Mouse (Mus musculus): ENCODE measurements at regions not wholly inside any gene's neighbourhood (a gene's known extent, or its start where the extent isn't known, plus 50 kb on each side); places are given as distances from the start of the nearest gene placed in this dataset.

- TF ChIP-seq CTCF (IDR thresholded peaks at IDR 0.05; ENCODE audit: low read depth, low read length) (no peak), EP300 (IDR thresholded peaks at IDR 0.05; ENCODE audit: insufficient read depth, low read depth, low read length) (no peak), POLR2A (IDR thresholded peaks at IDR 0.05; ENCODE audit: insufficient read depth, low read length) (no peak)
- Histone ChIP-seq H3K9ac (ENCODE audit: low read depth, poor library complexity, severe bottlenecking) (no peak overlapping the region), H3K36me3 (ENCODE audit: control insufficient read depth, insufficient read depth, low read length, poor library complexity, severe bottlenecking) (no peaks in the 10 kb centered on the region), H3K4me1 (ENCODE audit: control insufficient read depth, insufficient read depth, low read length) (no peaks in the 10 kb centered on the region), H3K27me3 (ENCODE audit: control insufficient read depth, insufficient read depth, low read length, poor library complexity, severe bottlenecking) (no peaks in the 10 kb centered on the region), H3K27ac (ENCODE audit: insufficient read depth, low read length) (no peak overlapping the region), H3K9me3 (replicated peaks; ENCODE audit: control insufficient read depth, insufficient read depth, low read length, poor library complexity, severe bottlenecking) (no peaks in the 10 kb centered on the region), H3K4me3 (ENCODE audit: low read depth, low read length) (no peak overlapping the region)
These were observed 1111.2 kb upstream of the Lrrc6 start for GRCm38 (mm10) chr15:67611896-67612295.

GRCm38 (mm10) chr15:67598426-67598825 lies 1097.7 kb upstream of the Lrrc6 start:
- H3K27me3 ChIP-seq (ENCODE audit: control insufficient read depth, insufficient read depth, low read length, poor library complexity, severe bottlenecking), result no peaks in the 10 kb centered on the region
- no peaks in the 10 kb centered on the region for H3K36me3 ChIP-seq (ENCODE audit: control insufficient read depth, insufficient read depth, low read length, poor library complexity, severe bottlenecking)
- no peak overlapping the region for H3K4me3 ChIP-seq (ENCODE audit: low read depth, low read length)
- no peak overlapping the region for H3K9ac ChIP-seq (ENCODE audit: low read depth, poor library complexity, severe bottlenecking)
- TF ChIP-seq CTCF (IDR thresholded peaks at IDR 0.05; ENCODE audit: low read depth, low read length), result no peak
- TF ChIP-seq POLR2A (IDR thresholded peaks at IDR 0.05; ENCODE audit: insufficient read depth, low read length), result no peak
- no peak for TF ChIP-seq EP300 (IDR thresholded peaks at IDR 0.05; ENCODE audit: insufficient read depth, low read depth, low read length)
- no peak overlapping the region for H3K27ac ChIP-seq (ENCODE audit: insufficient read depth, low read length)
- H3K4me1 ChIP-seq (ENCODE audit: control insufficient read depth, insufficient read depth, low read length), result no peaks in the 10 kb centered on the region
- no peaks in the 10 kb centered on the region for H3K9me3 ChIP-seq (replicated peaks; ENCODE audit: control insufficient read depth, insufficient read depth, low read length, poor library complexity, severe bottlenecking)

GRCm38 (mm10) chr15:67576581-67576980 lies 1075.9 kb upstream of the Lrrc6 start:
- H3K9ac ChIP-seq (ENCODE audit: low read depth, poor library complexity, severe bottlenecking), result no peak overlapping the region
- no peaks in the 10 kb centered on the region for H3K36me3 ChIP-seq (ENCODE audit: control insufficient read depth, insufficient read depth, low read length, poor library complexity, severe bottlenecking)
- TF ChIP-seq POLR2A (IDR thresholded peaks at IDR 0.05; ENCODE audit: insufficient read depth, low read length), result no peak
- TF ChIP-seq EP300 (IDR thresholded peaks at IDR 0.05; ENCODE audit: insufficient read depth, low read depth, low read length), result no peak
- no peak for TF ChIP-seq CTCF (IDR thresholded peaks at IDR 0.05; ENCODE audit: low read depth, low read length)
- H3K4me3 ChIP-seq (ENCODE audit: low read depth, low read length), result no peak overlapping the region
- H3K4me1 ChIP-seq (ENCODE audit: control insufficient read depth, insufficient read depth, low read length), result no peaks in the 10 kb centered on the region
- H3K27ac ChIP-seq (ENCODE audit: insufficient read depth, low read length), result no peak overlapping the region
- no peaks in the 10 kb centered on the region for H3K27me3 ChIP-seq (ENCODE audit: control insufficient read depth, insufficient read depth, low read length, poor library complexity, severe bottlenecking)
- H3K9me3 ChIP-seq (replicated peaks; ENCODE audit: control insufficient read depth, insufficient read depth, low read length, poor library complexity, severe bottlenecking), result no peaks in the 10 kb centered on the region

GRCm38 (mm10) chr15:67571614-67572013 lies 1070.9 kb upstream of the Lrrc6 start:
- no peaks in the 10 kb centered on the region for H3K9me3 ChIP-seq (replicated peaks; ENCODE audit: control insufficient read depth, insufficient read depth, low read length, poor library complexity, severe bottlenecking)
- TF ChIP-seq POLR2A (IDR thresholded peaks at IDR 0.05; ENCODE audit: insufficient read depth, low read length), result no peak
- TF ChIP-seq EP300 (IDR thresholded peaks at IDR 0.05; ENCODE audit: insufficient read depth, low read depth, low read length), result no peak
- TF ChIP-seq CTCF (IDR thresholded peaks at IDR 0.05; ENCODE audit: low read depth, low read length), result no peak
- no peaks in the 10 kb centered on the region for H3K4me1 ChIP-seq (ENCODE audit: control insufficient read depth, insufficient read depth, low read length)
- no peak overlapping the region for H3K4me3 ChIP-seq (ENCODE audit: low read depth, low read length)
- no peak overlapping the region for H3K27ac ChIP-seq (ENCODE audit: insufficient read depth, low read length)
- H3K27me3 ChIP-seq (ENCODE audit: control insufficient read depth, insufficient read depth, low read length, poor library complexity, severe bottlenecking), result no peaks in the 10 kb centered on the region
- H3K9ac ChIP-seq (ENCODE audit: low read depth, poor library complexity, severe bottlenecking), result no peak overlapping the region
- no peaks in the 10 kb centered on the region for H3K36me3 ChIP-seq (ENCODE audit: control insufficient read depth, insufficient read depth, low read length, poor library complexity, severe bottlenecking)

GRCm38 (mm10) chr15:67557304-67557703 lies 1056.6 kb upstream of the Lrrc6 start:
- Histone ChIP-seq H3K4me3 (ENCODE audit: low read depth, low read length) (no peak overlapping the region), H3K27ac (ENCODE audit: insufficient read depth, low read length) (no peak overlapping the region), H3K27me3 (ENCODE audit: control insufficient read depth, insufficient read depth, low read length, poor library complexity, severe bottlenecking) (no peaks in the 10 kb centered on the region), H3K4me1 (ENCODE audit: control insufficient read depth, insufficient read depth, low read length) (no peaks in the 10 kb centered on the region), H3K9me3 (replicated peaks; ENCODE audit: control insufficient read depth, insufficient read depth, low read length, poor library complexity, severe bottlenecking) (no peaks in the 10 kb centered on the region), H3K36me3 (ENCODE audit: control insufficient read depth, insufficient read depth, low read length, poor library complexity, severe bottlenecking) (no peaks in the 10 kb centered on the region), H3K9ac (ENCODE audit: low read depth, poor library complexity, severe bottlenecking) (no peak overlapping the region)
- TF ChIP-seq POLR2A (IDR thresholded peaks at IDR 0.05; ENCODE audit: insufficient read depth, low read length) (no peak), EP300 (IDR thresholded peaks at IDR 0.05; ENCODE audit: insufficient read depth, low read depth, low read length) (no peak), CTCF (IDR thresholded peaks at IDR 0.05; ENCODE audit: low read depth, low read length) (no peak)

- Histone ChIP-seq H3K27me3 (ENCODE audit: control insufficient read depth, insufficient read depth, low read length, poor library complexity, severe bottlenecking) (no peaks in the 10 kb centered on the region), H3K27ac (ENCODE audit: insufficient read depth, low read length) (no peak overlapping the region), H3K9ac (ENCODE audit: low read depth, poor library complexity, severe bottlenecking) (no peak overlapping the region), H3K9me3 (replicated peaks; ENCODE audit: control insufficient read depth, insufficient read depth, low read length, poor library complexity, severe bottlenecking) (no peaks in the 10 kb centered on the region), H3K36me3 (ENCODE audit: control insufficient read depth, insufficient read depth, low read length, poor library complexity, severe bottlenecking) (no peaks in the 10 kb centered on the region), H3K4me1 (ENCODE audit: control insufficient read depth, insufficient read depth, low read length) (no peaks in the 10 kb centered on the region), H3K4me3 (ENCODE audit: low read depth, low read length) (no peak overlapping the region)
- TF ChIP-seq CTCF (IDR thresholded peaks at IDR 0.05; ENCODE audit: low read depth, low read length), result no peak
- TF ChIP-seq EP300 (IDR thresholded peaks at IDR 0.05; ENCODE audit: insufficient read depth, low read depth, low read length), result no peak
- TF ChIP-seq POLR2A (IDR thresholded peaks at IDR 0.05; ENCODE audit: insufficient read depth, low read length), result no peak
These were observed 1051.2 kb upstream of the Lrrc6 start for GRCm38 (mm10) chr15:67551911-67552310.

All from ES-Bruce4 (cell line).